Mouse (Mus musculus) heart, adult 8-10 months (tissue): ENCODE results near the gene Nup85. TPM values are rescaled to one million over a fixed set of nuclear protein-coding genes. Genes with fewer than 3 reads are reported as not detected.
"Not testable (repeated sequence)": the region's sequence is repeated elsewhere in the genome, so short reads cannot be mapped to it uniquely, and the experiment has no call there.

Source experiments
- DNase-seq: peaks from one replicate; pipeline ENCODE4 v3.0.0; 2022; ENCODE audit warnings: low spot score
- total RNA-seq, 4 experiments: library from RNA; stranded (reverse); gene quantifications; 2 replicates each; pipeline ENCODE4 v1.2.4; 2022

Nup85 gene
- total RNA-seq = 10 to 100 TPM; 15.7 to 24.4 (median 19.2) TPM

- peak; percentile 95 for DNase-seq
Measured at GRCm38 (mm10) chr11:115564064-115564809, at the start of gene Nup85. Gene Nup85, plus strand, starts transcription at chr11:115564434.

- no peak for DNase-seq
Measured at GRCm38 (mm10) chr11:115515021-115515420, 49.2 kb upstream of the Nup85 start.

GRCm38 (mm10) chr11:115516942-115517341, 47.3 kb upstream of the Nup85 start:
- DNase-seq = no peak

DNA sequence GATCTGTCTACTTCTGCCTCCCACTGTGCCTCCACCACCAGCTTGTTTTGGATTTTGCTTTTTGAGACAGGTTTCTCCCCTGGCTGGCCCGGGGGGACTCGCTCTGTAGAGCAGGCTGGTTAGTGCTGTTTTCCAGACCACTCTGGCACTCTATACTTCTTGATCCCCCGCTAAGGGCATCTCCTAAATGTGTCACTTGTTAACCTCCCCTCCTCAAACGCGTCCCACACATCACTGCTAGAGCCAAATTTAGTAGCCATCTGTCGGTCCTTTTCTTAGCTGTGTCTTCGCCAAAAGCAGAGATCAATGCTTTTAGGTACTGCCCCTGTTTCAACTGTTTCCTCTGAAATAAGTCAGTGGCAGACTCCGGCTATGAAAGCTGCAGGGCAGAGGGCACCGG, 45.5 kb upstream of the Nup85 start:
- DNase-seq = no peak

- DNase-seq = no peak
Measured at GRCm38 (mm10) chr11:115519581-115519980, 44.7 kb upstream of the Nup85 start.

DNA sequence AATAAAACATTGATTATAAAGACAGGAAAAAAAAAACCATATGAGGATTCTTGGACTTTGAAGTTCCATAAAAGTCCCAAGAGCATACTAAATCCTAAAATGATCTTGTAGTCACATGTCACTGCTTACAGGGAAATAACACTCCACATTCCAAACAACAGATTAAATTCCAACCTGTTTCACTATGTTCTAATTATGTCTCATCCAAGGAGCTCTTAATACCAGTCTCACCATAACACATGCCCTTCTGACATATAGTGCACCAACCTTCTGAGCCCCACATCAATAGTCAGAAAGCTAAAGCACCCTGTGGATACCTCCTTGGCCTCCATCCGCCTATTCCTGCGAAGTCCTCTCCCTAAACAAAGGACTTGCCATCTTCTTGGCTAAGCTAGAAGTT, 44.0 kb upstream of the Nup85 start:
- DNase-seq = no peak

DNA sequence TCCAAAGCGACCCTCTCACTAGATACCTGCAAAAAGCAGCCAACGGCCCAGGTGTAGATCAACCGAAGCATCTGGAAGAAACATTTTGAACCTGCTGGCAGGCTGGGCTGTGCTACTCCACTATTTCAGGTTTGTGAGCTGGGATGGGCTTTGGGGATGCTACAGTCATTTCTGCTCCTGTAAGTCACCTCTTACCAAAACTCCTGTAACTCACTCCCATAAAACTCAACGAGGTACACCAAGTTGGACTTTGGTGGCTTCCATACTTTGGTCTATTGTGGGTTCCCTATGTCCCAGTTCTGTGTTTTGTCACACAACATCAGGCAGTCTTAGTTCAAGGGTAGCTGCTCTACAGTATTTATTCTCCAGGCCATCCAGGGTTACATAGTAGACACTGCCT, 43.2 kb upstream of the Nup85 start:
- no peak for DNase-seq

DNA sequence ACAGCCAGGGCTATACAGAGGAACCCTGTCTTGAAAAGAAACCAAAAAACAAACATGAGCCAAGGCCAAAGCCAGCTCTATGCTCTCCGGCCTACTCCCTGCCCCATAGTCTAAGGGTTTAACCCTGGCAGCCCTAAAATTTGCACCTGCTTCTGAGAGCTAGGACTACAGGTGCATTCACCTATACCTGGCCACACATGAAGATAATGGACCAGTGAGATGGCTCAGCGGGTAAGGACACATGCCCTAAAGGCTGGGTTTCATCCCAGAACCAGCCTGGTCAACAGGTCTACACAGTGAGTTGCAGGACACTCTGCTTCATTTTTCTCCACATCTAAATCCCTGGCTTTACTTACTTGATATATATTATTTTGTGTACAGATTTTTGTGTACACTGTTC, 42.0 kb upstream of the Nup85 start:
- no peak for DNase-seq

DNA sequence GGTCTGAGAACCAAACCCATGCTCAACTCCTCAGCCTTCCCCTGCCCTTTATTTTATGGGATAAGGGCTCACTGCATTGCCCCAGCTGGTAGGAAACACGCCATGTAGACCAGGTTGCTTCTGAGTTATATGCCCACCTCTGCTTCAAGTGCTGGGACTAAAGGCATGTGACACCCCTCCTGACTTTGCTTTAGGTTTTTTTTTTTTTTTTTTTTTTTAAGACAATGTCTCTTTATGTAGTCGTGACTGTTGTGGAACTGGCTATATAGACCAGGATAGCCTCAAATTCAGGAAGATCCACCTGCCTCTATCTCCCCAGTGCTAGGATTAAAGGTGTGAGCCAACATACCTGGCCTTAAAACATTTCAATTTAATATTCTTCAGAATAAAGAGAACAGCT, 41.5 kb upstream of the Nup85 start:
- DNase-seq = no peak

DNA sequence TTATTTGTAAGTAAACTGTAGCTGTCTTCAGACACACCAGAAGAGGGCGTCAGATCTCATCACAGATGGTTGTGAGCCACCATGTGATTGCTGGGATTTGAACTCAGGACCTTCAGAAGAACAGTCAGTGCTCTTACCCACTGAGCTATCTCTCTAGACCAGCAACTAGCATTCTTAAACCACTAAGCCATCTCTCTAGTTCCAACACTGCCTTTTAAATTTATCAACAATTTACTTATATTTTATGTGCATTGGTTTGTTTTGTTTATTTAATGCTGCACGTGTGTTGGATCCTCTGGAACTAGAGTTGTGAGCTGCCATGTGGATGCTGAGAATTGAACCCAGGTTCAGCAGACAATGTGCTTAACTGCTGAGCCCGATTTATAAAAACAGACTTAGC, 37.8 kb upstream of the Nup85 start:
- not testable (repeated sequence) for DNase-seq

GRCm38 (mm10) chr11:115534759-115535371, 29.4 kb upstream of the Nup85 start:
- no peak for DNase-seq

- DNase-seq = peak; percentile 23
Measured at GRCm38 (mm10) chr11:115535401-115536037, 28.7 kb upstream of the Nup85 start.

DNA sequence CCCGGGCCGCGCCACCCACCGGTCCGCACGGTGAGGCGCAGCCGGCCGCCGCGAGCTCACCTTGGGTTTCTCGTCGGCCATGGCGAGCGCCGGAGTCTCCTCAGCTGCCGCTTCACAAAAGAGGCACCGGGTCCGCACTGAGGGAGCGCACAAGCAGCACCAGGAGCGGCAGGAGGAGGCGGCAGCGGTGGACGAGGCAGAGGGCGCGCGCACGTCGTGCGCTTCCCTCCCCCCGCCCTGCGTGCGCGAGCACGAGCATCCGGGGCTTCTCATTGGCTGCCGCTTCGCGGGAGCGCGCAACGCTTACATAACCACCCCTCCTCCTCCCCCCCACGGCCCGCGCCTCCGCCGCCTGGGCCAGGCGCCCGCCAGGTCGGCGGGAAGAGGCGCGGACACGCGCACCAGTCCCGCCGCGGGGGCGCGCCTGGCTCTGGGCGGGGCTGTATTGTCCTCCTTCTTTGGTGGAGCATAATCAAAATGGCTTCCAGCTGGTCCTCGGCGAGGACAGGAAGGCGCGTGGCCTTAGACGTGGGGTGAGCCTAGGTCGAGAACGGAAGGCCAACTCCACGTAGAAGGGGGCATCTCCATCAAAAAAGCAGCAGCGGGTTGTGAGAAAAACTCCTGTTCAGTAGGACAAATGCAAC, 28.1 kb upstream of the Nup85 start, which contains the start of gene Sumo2:
TSS of gene Sumo2 (minus strand) at position 239 of the 644 bp plus-strand sequence.
- peak; percentile 97 for DNase-seq

DNA sequence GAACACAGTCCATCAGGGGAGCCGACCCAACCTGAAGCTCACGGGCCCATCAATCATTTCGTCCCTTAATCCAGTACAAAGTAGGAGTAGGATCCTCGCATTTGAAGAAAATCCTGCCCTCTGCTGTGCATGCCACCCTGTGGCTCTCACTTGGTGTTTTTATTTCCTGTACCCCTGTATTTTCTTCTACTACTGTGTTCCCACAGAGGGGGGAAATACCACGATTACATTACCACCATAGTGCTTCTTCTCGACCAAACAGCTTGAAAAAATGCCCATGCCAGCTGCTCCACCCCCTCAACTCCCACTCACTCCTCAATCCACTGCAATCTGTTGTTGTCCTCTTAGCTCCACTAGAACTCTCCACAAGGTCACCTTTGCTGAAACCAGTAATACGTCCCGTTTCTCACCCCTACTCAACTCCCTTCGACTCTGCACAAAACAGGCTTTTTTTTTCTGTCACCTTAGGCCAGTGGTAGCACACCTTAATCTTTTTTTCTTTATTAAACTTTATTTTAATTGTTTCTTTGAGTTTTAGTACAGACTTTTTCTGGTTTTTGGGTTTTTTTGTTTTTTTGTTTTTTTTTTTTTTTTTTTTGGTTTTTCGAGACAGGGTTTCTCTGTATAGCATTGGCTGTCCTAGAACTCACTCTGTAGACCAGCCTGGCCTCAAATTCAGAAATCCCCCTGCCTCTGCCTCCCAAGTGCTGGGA, 27.2 kb upstream of the Nup85 start:
- no peak for DNase-seq

- no peak for DNase-seq
Measured at GRCm38 (mm10) chr11:115538045-115538444, 26.2 kb upstream of the Nup85 start.

- DNase-seq = no peak
Measured at GRCm38 (mm10) chr11:115543571-115543970, 20.7 kb upstream of the Nup85 start.

GRCm38 (mm10) chr11:115552783-115553182, 11.5 kb upstream of the Nup85 start:
- DNase-seq = no peak

DNA sequence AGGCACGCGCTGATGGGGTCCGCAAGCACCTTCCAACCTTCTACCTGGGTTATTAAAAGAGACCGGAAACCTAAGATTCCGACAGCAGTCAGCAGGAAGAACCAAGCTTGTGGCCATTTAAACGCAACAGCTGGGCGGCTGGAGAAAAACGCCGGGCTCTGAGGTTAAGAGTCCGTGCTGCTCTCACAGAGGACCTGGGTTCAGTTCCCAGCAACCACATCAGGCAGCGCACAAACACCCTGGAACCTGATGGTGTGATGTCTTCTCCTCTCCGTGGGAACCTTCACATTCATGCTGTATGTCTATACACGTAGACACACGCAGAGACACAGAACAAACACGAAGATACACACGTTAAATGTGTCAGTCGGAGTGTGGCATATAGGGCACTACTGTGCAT, 8.5 kb upstream of the Nup85 start:
- no peak for DNase-seq

GRCm38 (mm10) chr11:115563406-115563805, 828 bp upstream of the Nup85 start:
- DNase-seq = no peak

- DNase-seq = no peak
Measured at GRCm38 (mm10) chr11:115564961-115565360, 727 bp downstream of the Nup85 start.

DNA sequence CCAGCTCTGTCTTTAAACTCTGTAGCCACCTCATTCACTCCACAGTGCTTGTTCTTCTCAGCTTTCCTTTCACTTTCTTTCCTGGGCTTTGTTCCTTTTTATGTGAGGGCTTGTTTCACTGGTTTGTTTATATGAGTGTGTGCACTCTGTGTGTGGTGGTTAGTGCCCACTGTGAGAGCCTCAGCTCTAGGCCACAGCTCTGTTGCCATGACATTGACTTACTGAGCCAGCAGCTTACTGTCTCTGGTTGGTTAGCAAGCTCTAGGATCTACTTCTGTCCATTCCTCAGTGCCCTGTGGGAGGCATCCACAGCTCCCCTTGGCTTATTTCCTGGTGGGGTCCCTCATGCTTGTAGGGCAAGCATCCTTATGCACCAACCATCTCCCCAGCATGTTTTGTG, 14.8 kb downstream of the Nup85 start:
- no peak for DNase-seq
